Comparison of ENCODE assay signal across 21 mouse cellular contexts in the genomic region with DNA sequence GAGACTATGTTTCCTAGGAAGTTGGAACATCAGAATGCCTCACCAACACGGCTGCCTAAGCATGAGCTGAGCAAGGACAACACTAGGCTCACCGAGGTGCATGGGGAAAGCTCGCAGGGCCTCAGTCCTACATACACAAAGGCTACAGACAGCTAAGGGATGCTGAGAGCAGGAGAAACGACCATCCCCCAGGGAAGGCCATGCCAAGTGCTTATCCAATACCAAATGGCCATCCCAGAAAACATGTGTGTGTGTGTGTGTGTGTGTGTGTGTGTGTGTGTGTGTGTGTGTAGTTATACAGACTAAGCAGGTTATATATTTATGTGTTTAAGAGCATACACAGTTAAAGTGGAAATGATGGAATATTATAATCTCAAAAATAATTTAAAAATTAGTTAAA. TPM values are rescaled to one million over a fixed set of nuclear protein-coding genes. Genes with fewer than 3 reads are reported as not detected.
"Had no signal": no experiment of that assay in that cellular context is flagged by ENCODE, and none has a peak within 500 bp of the region (broad histone marks: within the 10 kb centered on the region; RNA-seq: fewer than 3 reads in every experiment).

No protein-coding gene starts in this region.

- H3K4me1 ChIP-seq: kidney, embryonic 15.5 days; limb, embryonic 12.5 days; midbrain, embryonic 12.5 days had no signal

- H3K27me3 ChIP-seq: kidney, embryonic 15.5 days; limb, embryonic 15.5 days; lung, embryonic 15.5 days; midbrain, embryonic 12.5 days; stomach, embryonic 15.5 days had no signal

- H3K36me3 ChIP-seq: kidney, embryonic 15.5 days; limb, embryonic 12.5 days; limb, embryonic 15.5 days; lung, embryonic 15.5 days; midbrain, embryonic 12.5 days; stomach, embryonic 15.5 days had no signal

- H3K27ac ChIP-seq: kidney, embryonic 15.5 days; left cerebral cortex, adult 2 months; limb, embryonic 12.5 days; limb, embryonic 15.5 days; liver, embryonic 14.5 days; lung, embryonic 15.5 days; midbrain, embryonic 12.5 days; stomach, embryonic 15.5 days had no signal

- H3K4me2 ChIP-seq: kidney, embryonic 15.5 days; limb, embryonic 12.5 days; limb, embryonic 15.5 days; liver, embryonic 11.5 days; lung, embryonic 15.5 days; midbrain, embryonic 12.5 days; stomach, embryonic 15.5 days had no signal

- H3K4me3 ChIP-seq: kidney, embryonic 15.5 days; left cerebral cortex, adult 2 months; limb, embryonic 12.5 days; limb, embryonic 15.5 days; lung, embryonic 15.5 days; megakaryocyte, embryonic 14.5 days; midbrain, embryonic 12.5 days; stomach, embryonic 15.5 days had no signal

- H3K9ac ChIP-seq: kidney, embryonic 15.5 days; limb, embryonic 12.5 days; limb, embryonic 15.5 days; liver, embryonic 14.5 days; liver, postnatal 0 days; lung, embryonic 15.5 days; midbrain, embryonic 12.5 days; stomach, embryonic 15.5 days had no signal

- ATAC-seq: liver, postnatal 0 days; midbrain, embryonic 16.5 days had no signal

- H3K9me3 ChIP-seq: kidney, embryonic 15.5 days; limb, embryonic 12.5 days; limb, embryonic 15.5 days; lung, embryonic 15.5 days; megakaryocyte, embryonic 14.5 days; midbrain, embryonic 12.5 days; stomach, embryonic 15.5 days had no signal

- DNase-seq: kidney, adult 11 months; kidney, adult 8-10 months; kidney, postnatal 10 days; kidney, postnatal 36 days; liver, postnatal 0 days; lung, postnatal 10 days; lung, postnatal 36 days; right cerebral cortex, postnatal 25 days; spleen, adult 18-20 months; thymus, postnatal 25 days had no signal

RNA-seq across cellular contexts. Expression of gene Spns3, which starts 26.6 kb away (rescaled TPM):
- polyA plus RNA-seq: limb, embryonic 12.5 days; midbrain, embryonic 16.5 days had no signal
